Mouse (Mus musculus) liver, embryonic 15.5 days (tissue): ENCODE measurements around the gene Gm49673. TPM values are rescaled to one million over a fixed set of nuclear protein-coding genes. Genes with fewer than 3 reads are reported as not detected.
"Not testable (repeated sequence)": the region's sequence is repeated elsewhere in the genome, so short reads cannot be mapped to it uniquely, and the experiment has no call there.

ENCODE experiments used
- ATAC-seq: fragments of 200-750 bp; cut with Nextera tagmentation; 2 replicates; pipeline ENCODE4 v1.8.0; 2017; ENCODE audit warnings: moderate number of reproducible peaks, mild to moderate bottlenecking, moderate library complexity; ENCODE audit not compliant: insufficient read depth
- H3K27ac ChIP-seq: fragments of 300-500 bp; sonication (generic); replicated peaks from 2 replicates; pipeline ENCODE4 v1.5.1; 2015; ENCODE audit warnings: mild to moderate bottlenecking, inconsistent platforms
- H3K27me3 ChIP-seq: fragments of 300-500 bp; sonication (generic); 2 replicates; pipeline ENCODE4 v1.6.1; 2015; ENCODE audit warnings: mild to moderate bottlenecking, inconsistent platforms
- H3K36me3 ChIP-seq: fragments of 300-500 bp; sonication (generic); replicated peaks from 2 replicates; pipeline ENCODE4 v1.6.1; 2015; ENCODE audit warnings: moderate library complexity, mild to moderate bottlenecking, inconsistent platforms
- H3K4me1 ChIP-seq: fragments of 300-500 bp; sonication (generic); replicated peaks from 2 replicates; pipeline ENCODE4 v1.6.1; 2015; ENCODE audit warnings: inconsistent platforms
- H3K4me2 ChIP-seq: fragments of 300-500 bp; sonication (generic); 2 replicates; pipeline ENCODE4 v1.6.1; 2015; ENCODE audit warnings: moderate library complexity, mild to moderate bottlenecking, inconsistent platforms
- H3K4me3 ChIP-seq: fragments of 300-500 bp; sonication (generic); replicated peaks from 2 replicates; pipeline ENCODE4 v1.5.1; 2015; ENCODE audit warnings: mild to moderate bottlenecking, inconsistent platforms
- H3K9ac ChIP-seq: fragments of 300-500 bp; sonication (generic); 2 replicates; pipeline ENCODE4 v1.6.1; 2015; ENCODE audit warnings: moderate library complexity, mild to moderate bottlenecking, inconsistent platforms
- H3K9me3 ChIP-seq: fragments of 300-500 bp; sonication (generic); replicated peaks from 2 replicates; pipeline ENCODE4 v1.6.1; 2016; ENCODE audit warnings: inconsistent platforms
- WGBS: fragments of 180-500 bp; shearing (Covaris S2); methylation state at CpG from one replicate; pipeline ENCODE4 v1.1.7; 2015; ENCODE audit warnings: mixed read lengths; ENCODE audit not compliant: insufficient replicate concordance; 5-methylcytosine and 5-hydroxymethylcytosine counted together
- polyA plus RNA-seq: library from polyadenylated mRNA; unstranded; fragments of >200 nt; fragmentation: Nextera tagmentation; extraction: Ambion mirVana; gene quantifications from 2 replicates; pipeline ENCODE4 v1.2.1, GENCODE M21; 2015

The Gm49673 gene
- polyA plus RNA-seq, 1 experiment from 2014 or later = not detected

DNA sequence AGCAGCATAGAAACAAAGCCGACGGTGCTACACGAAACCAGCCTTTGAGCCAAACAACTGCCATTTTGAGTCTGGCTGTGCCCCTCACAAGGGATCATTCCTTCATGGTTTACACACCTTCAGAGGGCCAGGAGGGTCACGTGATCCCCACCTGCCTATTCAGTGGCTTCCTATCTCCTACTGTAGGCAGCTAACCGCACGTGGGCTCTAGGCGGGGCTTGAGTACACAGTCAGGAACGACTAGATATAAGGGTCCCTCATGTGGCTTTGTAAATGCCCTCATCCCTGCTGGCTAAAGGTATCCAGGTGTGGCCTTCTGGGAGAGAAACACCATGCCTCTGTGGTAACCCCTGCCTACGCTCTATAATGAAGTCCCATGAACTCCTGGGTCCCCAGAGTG is 18.0 kb downstream of the Gm49673 start:
- not testable (repeated sequence) for H3K9ac ChIP-seq, H3K4me3 ChIP-seq, H3K4me1 ChIP-seq, H3K9me3 ChIP-seq, ATAC-seq, H3K27ac ChIP-seq, H3K27me3 ChIP-seq, H3K4me2 ChIP-seq, H3K36me3 ChIP-seq
- WGBS = 74% methylated on average over 9 of the region's 9 CpGs

- not testable (repeated sequence) for H3K36me3 ChIP-seq, ATAC-seq, H3K4me3 ChIP-seq, H3K4me2 ChIP-seq, H3K9ac ChIP-seq, H3K9me3 ChIP-seq, H3K27me3 ChIP-seq, H3K4me1 ChIP-seq, H3K27ac ChIP-seq
- 40% methylated on average over 1 of the region's 7 CpGs for WGBS
Observed at GRCm38 (mm10) chr17:8128326-8128993, 19.1 kb downstream of the Gm49673 start.

GRCm38 (mm10) chr17:8124586-8124985 is 23.0 kb downstream of the Gm49673 start:
- not testable (repeated sequence) for H3K4me3 ChIP-seq, H3K9ac ChIP-seq, H3K4me2 ChIP-seq, ATAC-seq, H3K36me3 ChIP-seq, H3K9me3 ChIP-seq, H3K27me3 ChIP-seq, H3K27ac ChIP-seq, H3K4me1 ChIP-seq
- whole genome bisulfite sequencing = 70% methylated on average over 3 of the region's 6 CpGs

DNA sequence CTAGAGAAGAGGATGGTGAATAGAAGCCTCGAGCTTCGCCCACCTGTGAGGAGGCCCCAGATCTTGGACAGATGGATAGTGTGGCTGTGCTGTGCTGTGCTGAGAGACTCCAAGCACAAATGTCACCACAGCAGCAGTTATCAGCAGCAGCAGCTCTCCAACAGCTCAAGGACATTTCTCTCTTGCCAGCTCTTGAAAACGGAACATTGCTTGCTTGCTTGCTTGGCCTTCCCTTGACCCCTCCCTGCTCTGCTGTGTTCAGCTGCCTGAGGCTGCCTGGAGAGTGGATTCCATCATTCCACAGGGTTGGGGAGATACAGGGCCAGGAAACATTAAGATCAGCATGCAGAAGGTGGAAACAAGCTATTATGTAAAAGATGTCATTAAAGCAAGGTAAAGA is 24.6 kb downstream of the Gm49673 start:
- H3K4me2 ChIP-seq, H3K27ac ChIP-seq, H3K9ac ChIP-seq, H3K4me3 ChIP-seq, H3K27me3 ChIP-seq, ATAC-seq, H3K9me3 ChIP-seq, H3K36me3 ChIP-seq, H3K4me1 ChIP-seq: not testable (repeated sequence)
- no CpG with 5 or more reads among the region's 3 CpGs for WGBS

DNA sequence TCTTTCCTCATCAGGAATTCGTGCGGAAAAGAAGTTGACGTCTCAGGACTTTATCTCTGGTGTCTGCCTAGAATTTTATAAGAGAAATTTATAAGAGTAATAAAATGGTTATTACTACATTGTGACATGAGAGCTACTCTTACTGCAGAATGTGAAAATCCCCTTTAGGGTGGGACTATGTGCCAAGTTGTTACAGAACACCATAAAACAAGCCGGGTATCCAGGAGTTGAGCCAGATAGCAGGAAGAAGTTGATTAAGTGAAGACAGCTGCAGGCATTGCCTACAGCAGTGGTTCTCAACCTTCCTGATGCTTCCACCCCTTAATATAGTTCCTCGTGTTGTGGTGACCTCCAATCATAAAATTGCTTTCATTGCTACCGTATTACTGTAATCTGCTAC is 30.7 kb downstream of the Gm49673 start:
- H3K4me2 ChIP-seq, H3K27me3 ChIP-seq, H3K4me1 ChIP-seq, H3K36me3 ChIP-seq, H3K27ac ChIP-seq, H3K9ac ChIP-seq, ATAC-seq, H3K9me3 ChIP-seq, H3K4me3 ChIP-seq: not testable (repeated sequence)
- no CpG with 5 or more reads among the region's 6 CpGs for WGBS

DNA sequence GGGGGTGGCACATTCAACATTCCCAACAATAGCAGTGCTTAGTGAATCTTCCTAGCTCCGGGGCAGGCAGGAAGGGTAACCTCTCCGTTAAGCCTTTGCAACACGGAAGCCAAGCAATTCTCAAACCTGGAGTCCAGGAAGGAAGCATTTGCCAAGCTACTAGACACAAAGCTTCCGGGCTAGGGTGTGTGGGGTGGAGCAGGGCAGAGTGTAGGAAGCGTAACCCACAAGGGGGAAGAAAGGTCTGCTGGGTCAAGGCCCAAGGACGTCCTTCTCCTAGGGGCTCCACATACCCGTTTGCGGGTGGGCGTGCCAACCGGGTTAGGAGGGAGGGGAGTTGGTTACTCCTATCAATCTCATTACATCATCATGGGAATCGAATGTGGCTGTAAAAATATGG is 31.2 kb downstream of the Gm49673 start:
- H3K27ac ChIP-seq, H3K4me2 ChIP-seq, ATAC-seq, H3K27me3 ChIP-seq, H3K9me3 ChIP-seq, H3K4me3 ChIP-seq, H3K9ac ChIP-seq, H3K36me3 ChIP-seq, H3K4me1 ChIP-seq: not testable (repeated sequence)
- 15% methylated on average over 8 of the region's 11 CpGs for WGBS

DNA sequence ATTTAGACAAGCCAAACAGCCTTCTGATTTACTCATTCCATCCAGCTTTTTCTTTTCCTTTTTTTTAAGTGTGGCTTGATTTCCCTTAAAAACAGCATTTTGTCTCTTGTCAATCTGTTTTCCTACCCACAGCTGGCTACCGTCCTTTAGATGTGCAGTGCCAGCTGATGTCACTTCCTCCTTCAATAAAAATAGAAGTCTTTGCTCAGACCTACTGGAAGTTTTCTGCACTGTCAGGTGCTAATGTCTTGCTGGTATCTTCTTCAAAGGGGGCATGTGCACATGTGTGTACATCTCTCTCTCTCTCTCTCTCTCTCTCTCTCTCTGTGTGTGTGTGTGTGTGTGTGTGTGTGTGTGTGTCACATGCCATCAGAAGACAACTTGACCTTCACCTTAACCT is 35.4 kb downstream of the Gm49673 start:
- not testable (repeated sequence) for H3K9ac ChIP-seq, H3K4me2 ChIP-seq, H3K4me1 ChIP-seq, H3K27ac ChIP-seq, ATAC-seq, H3K4me3 ChIP-seq, H3K36me3 ChIP-seq, H3K27me3 ChIP-seq, H3K9me3 ChIP-seq
- WGBS = no CpG with 5 or more reads among the region's 1 CpGs

GRCm38 (mm10) chr17:8101297-8101609 is 46.3 kb downstream of the Gm49673 start:
- H3K4me1 ChIP-seq, ATAC-seq, H3K36me3 ChIP-seq, H3K4me2 ChIP-seq, H3K9me3 ChIP-seq, H3K9ac ChIP-seq, H3K27ac ChIP-seq, H3K27me3 ChIP-seq, H3K4me3 ChIP-seq: not testable (repeated sequence)
- WGBS = 30% methylated on average over 4 of the region's 6 CpGs

DNA sequence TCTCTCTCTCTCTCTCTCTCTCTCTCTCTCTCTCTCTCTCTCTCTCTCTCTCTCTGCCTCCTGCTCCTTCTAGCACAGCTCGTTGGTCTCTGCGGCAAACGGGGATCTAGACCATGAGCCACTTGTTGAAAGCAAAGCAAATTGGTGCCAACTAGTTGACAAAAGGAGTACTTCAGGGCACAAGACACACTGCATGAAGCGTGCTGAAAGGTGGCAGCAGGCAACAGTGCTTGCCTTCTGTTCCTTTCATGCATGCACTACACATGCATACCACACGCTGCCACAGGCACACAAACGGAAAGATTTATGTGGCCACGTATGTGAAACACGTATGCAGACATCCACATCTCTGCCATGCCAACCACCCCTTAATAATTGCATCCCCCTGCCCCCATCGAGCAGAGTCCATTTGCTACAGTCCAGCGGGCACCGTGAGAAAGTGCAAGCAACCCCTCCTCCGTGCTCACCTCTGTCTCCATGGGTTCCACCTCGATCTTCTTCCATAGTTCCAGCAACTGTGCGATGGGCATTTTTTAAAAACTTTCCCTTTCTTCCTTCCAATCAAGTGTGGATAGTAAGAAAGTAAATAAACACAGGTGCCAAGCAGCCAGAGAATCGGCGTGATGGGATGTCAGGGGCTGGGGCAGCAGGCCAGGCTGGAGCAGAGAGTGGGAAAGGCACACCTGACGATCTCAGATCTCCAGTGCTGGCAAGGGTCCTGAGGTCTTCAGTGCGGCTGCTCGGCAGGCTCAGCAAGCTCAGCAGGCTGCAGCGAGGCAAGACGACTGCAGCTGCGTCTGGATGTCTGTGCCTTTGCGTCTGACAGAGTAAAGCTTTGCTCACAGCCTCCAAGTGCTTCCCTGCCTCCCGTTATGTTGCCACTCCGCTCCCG is 46.9 kb downstream of the Gm49673 start:
- not testable (repeated sequence) for H3K4me1 ChIP-seq, H3K27me3 ChIP-seq, H3K4me2 ChIP-seq, H3K27ac ChIP-seq, H3K9me3 ChIP-seq, H3K4me3 ChIP-seq, H3K9ac ChIP-seq, H3K36me3 ChIP-seq, ATAC-seq
- WGBS = 51% methylated on average over 7 of the region's 26 CpGs

DNA sequence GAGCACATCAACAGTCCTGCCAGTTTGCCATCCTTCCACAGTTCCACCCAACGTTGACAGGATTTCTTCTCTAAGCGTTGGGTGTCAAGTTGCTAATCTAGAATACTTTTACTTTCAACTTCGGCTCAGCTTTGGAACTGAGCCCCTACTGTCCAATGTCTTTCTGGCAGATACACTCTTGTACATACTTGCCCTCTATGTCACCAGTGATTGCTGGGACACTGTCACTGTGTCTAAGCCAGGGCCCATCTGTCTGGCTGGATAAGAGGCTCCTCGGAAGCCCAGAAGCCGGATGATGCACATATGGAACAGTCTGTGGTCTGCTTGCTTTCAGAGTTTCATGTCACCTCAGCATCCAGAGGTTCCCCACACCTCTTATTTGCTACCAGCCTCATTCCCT is 51.4 kb downstream of the Gm49673 start:
- not testable (repeated sequence) for H3K36me3 ChIP-seq, H3K27ac ChIP-seq, ATAC-seq, H3K27me3 ChIP-seq, H3K4me3 ChIP-seq, H3K4me2 ChIP-seq, H3K9me3 ChIP-seq, H3K9ac ChIP-seq, H3K4me1 ChIP-seq
- WGBS = 58% methylated on average over 4 of the region's 5 CpGs

DNA sequence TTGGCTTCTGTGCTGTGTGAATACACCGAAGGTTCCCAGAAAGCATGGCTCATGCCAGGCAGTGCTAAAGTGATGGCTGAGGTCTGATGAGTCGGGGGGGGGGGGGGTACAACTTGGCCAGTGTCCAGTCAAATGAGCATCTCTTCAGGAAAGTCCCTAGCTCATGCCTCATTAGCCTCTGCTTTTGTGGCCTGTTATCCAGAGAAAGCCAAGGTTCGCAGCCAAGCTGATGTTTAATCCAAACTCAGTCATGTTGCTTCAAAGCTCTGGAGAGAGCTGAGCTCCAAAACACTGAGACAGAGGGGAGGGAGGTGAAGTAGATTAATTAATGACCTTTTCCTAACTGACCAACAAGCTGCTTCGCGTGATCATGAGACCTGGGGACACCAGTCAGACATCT is 51.9 kb downstream of the Gm49673 start:
- H3K9ac ChIP-seq, H3K4me1 ChIP-seq, ATAC-seq, H3K36me3 ChIP-seq, H3K27ac ChIP-seq, H3K4me2 ChIP-seq, H3K4me3 ChIP-seq, H3K9me3 ChIP-seq, H3K27me3 ChIP-seq: not testable (repeated sequence)
- 71% methylated on average over 3 of the region's 5 CpGs for WGBS
